Mouse (Mus musculus) heart, adult 2 months (tissue): Measurements from ENCODE around the gene Pcbp4. TPM values are rescaled to one million over a fixed set of nuclear protein-coding genes. Genes with fewer than 3 reads are reported as not detected.
"Not testable (repeated sequence)": the region's sequence is repeated elsewhere in the genome, so short reads cannot be mapped to it uniquely, and the experiment has no call there.

Experiments used
- DNase-seq, 2 experiments: peaks; one replicate each; pipeline ENCODE4 v3.0.0; 2021
- H3K27ac ChIP-seq: fragments of 200-600 bp; 2 replicates; pipeline ENCODE4 v1.8.1; 2022
- H3K27me3 ChIP-seq: fragments of 200-500 bp; 2 replicates; pipeline ENCODE4 v1.6.1; 2012; ENCODE audit warnings: mild to moderate bottlenecking, low read length, inconsistent platforms, mixed read lengths; ENCODE audit not compliant: control insufficient read depth, insufficient read depth
- H3K36me3 ChIP-seq: fragments of 200-500 bp; 2 replicates; pipeline ENCODE4 v1.6.1; 2012; ENCODE audit warnings: low read length, inconsistent platforms; ENCODE audit not compliant: control insufficient read depth, insufficient read depth
- H3K4me1 ChIP-seq: fragments of 200-500 bp; 2 replicates; pipeline ENCODE4 v1.6.1; 2011; ENCODE audit warnings: low read length; ENCODE audit not compliant: control insufficient read depth, insufficient read depth
- H3K4me3 ChIP-seq: fragments of 200-600 bp; 2 replicates; pipeline ENCODE4 v1.8.1; 2022
- H3K79me2 ChIP-seq: fragments of 200-500 bp; replicated peaks from 2 replicates; pipeline ENCODE4 v1.6.1; 2012; ENCODE audit warnings: mild to moderate bottlenecking, inconsistent platforms, low read length, moderate library complexity, mixed read lengths; ENCODE audit not compliant: control insufficient read depth, insufficient read depth
- H3K9ac ChIP-seq: fragments of 200-500 bp; 2 replicates; pipeline ENCODE4 v1.6.1; 2012; ENCODE audit warnings: low read depth, mild to moderate bottlenecking, control low read depth, inconsistent platforms, low read length, mixed read lengths
- CTCF ChIP-seq: fragments of 200-600 bp; IDR thresholded peaks from 2 replicates; pipeline ENCODE4 v1.8.1; 2022; ENCODE audit warnings: antibody characterized with exemption, mild to moderate bottlenecking, moderate library complexity
- EP300 ChIP-seq: fragments of 200-500 bp; IDR thresholded peaks from 2 replicates; pipeline ENCODE4 v1.6.1; 2011; ENCODE audit warnings: low read depth, low read length, control low read depth; ENCODE audit not compliant: insufficient read depth
- POLR2A ChIP-seq: fragments of 200-500 bp; IDR thresholded peaks from 2 replicates; pipeline ENCODE4 v1.6.1; 2011; ENCODE audit warnings: mild to moderate bottlenecking, low read depth, low read length, control low read depth; ENCODE audit not compliant: insufficient read depth
- WGBS: fragments of 180-500 bp; shearing (Covaris S2); methylation state at CpG from one replicate; pipeline ENCODE4 v1.1.7; 2018; 5-methylcytosine and 5-hydroxymethylcytosine counted together
- intact Hi-C: fragments of 180-260 bp; cut with DNase I; formaldehyde crosslinking; loops from one replicate; pipeline ENCODE4 v1.15.1; 2025
- polyA plus RNA-seq: library from polyadenylated mRNA; depleted of rRNA; stranded (reverse); fragments of >200 nt; gene quantifications from 2 replicates; pipeline ENCODE4 v1.2.3, GENCODE M21; 2012
- total RNA-seq, 2 experiments: library from RNA; stranded (reverse); gene quantifications; 2 replicates each; pipeline ENCODE4 v1.2.3; 2021

The Pcbp4 gene
- total and polyA plus RNA-seq, 3 experiments, result 70.0 to 92.8 (median 74.6) TPM

GRCm38 (mm10) chr9:106481075-106481474 lies 28.0 kb downstream of the Pcbp4 start:
- Histone ChIP-seq H3K27me3 (no peaks in the 10 kb centered on the region), H3K27ac (no peak overlapping the region), H3K36me3 (no peaks in the 10 kb centered on the region), H3K4me1 (peaks cover 7% of the 10 kb centered on the region), H3K79me2 (no peaks in the 10 kb centered on the region), H3K9ac (no peak overlapping the region), H3K4me3 (no peak overlapping the region)
- intact Hi-C loops, result no loop called here
- DNase-seq, result peak in 1 of 2 experiments; percentile 12
- TF ChIP-seq EP300, result no peak
- no peak for TF ChIP-seq POLR2A
- TF ChIP-seq CTCF, result no peak
- 86% methylated on average over 15 of the region's 15 CpGs for WGBS

- H3K9ac ChIP-seq, result no peak overlapping the region
- H3K27ac ChIP-seq, result no peak overlapping the region
- 88% methylated on average over 13 of the region's 13 CpGs for WGBS
- no peaks in the 10 kb centered on the region for H3K36me3 ChIP-seq
- no peak overlapping the region for H3K4me3 ChIP-seq
- H3K27me3 ChIP-seq, result no peaks in the 10 kb centered on the region
- DNase-seq, result peak in 1 of 2 experiments; percentile 9
- TF ChIP-seq EP300 (no peak), POLR2A (no peak), CTCF (no peak)
- intact Hi-C loops, result no loop called here
- H3K4me1 ChIP-seq, result peaks cover 5% of the 10 kb centered on the region; the same call in 1 of the 2 replicates
- no peaks in the 10 kb centered on the region for H3K79me2 ChIP-seq
Measured at GRCm38 (mm10) chr9:106481676-106482075, 28.6 kb downstream of the Pcbp4 start.

GRCm38 (mm10) chr9:106482578-106483115 lies 29.6 kb downstream of the Pcbp4 start:
- no peaks in the 10 kb centered on the region for H3K36me3 ChIP-seq
- no peak overlapping the region for H3K9ac ChIP-seq
- peaks cover 5% of the 10 kb centered on the region; the same call in 1 of the 2 replicates for H3K4me1 ChIP-seq
- DNase-seq, result peak in 1 of 2 experiments; percentile 14
- no peak overlapping the region for H3K27ac ChIP-seq
- intact Hi-C loops, result no loop called here
- no peak overlapping the region for H3K4me3 ChIP-seq
- no peaks in the 10 kb centered on the region for H3K79me2 ChIP-seq
- TF ChIP-seq EP300 (no peak), POLR2A (no peak), CTCF (no peak)
- no peaks in the 10 kb centered on the region for H3K27me3 ChIP-seq
- 85% methylated on average over 17 of the region's 17 CpGs for WGBS

GRCm38 (mm10) chr9:106483136-106483535 lies 30.0 kb downstream of the Pcbp4 start:
- no peaks in the 10 kb centered on the region for H3K27me3 ChIP-seq
- intact Hi-C loops, result no loop called here
- peak in 1 of 2 experiments; percentile 12 for DNase-seq
- no peak overlapping the region for H3K4me3 ChIP-seq
- peaks cover under 1% of the 10 kb centered on the region; the same call in 1 of the 2 replicates for H3K4me1 ChIP-seq
- no peaks in the 10 kb centered on the region for H3K36me3 ChIP-seq
- TF ChIP-seq EP300 (no peak), POLR2A (no peak), CTCF (no peak)
- no peak overlapping the region for H3K27ac ChIP-seq
- H3K9ac ChIP-seq, result no peak overlapping the region
- WGBS, result 94% methylated on average over 10 of the region's 10 CpGs
- no peaks in the 10 kb centered on the region for H3K79me2 ChIP-seq

- H3K27ac ChIP-seq, result no peak overlapping the region
- no peak for TF ChIP-seq CTCF
- no peak for TF ChIP-seq EP300
- no peak for TF ChIP-seq POLR2A
- H3K79me2 ChIP-seq, result no peaks in the 10 kb centered on the region
- peak in 1 of 2 experiments; percentile 11 for DNase-seq
- H3K27me3 ChIP-seq, result no peaks in the 10 kb centered on the region
- WGBS, result 87% methylated on average over 17 of the region's 17 CpGs
- intact Hi-C loops, result no loop called here
- no peak overlapping the region for H3K4me3 ChIP-seq
- no peaks in the 10 kb centered on the region for H3K36me3 ChIP-seq
- H3K9ac ChIP-seq, result no peak overlapping the region
- H3K4me1 ChIP-seq, result no peaks in the 10 kb centered on the region
Measured at GRCm38 (mm10) chr9:106483606-106484005, 30.5 kb downstream of the Pcbp4 start.

- no peak overlapping the region for H3K4me3 ChIP-seq
- H3K27ac ChIP-seq, result no peak overlapping the region
- H3K4me1 ChIP-seq, result no peaks in the 10 kb centered on the region
- 91% methylated on average over 10 of the region's 10 CpGs for WGBS
- H3K79me2 ChIP-seq, result no peaks in the 10 kb centered on the region
- intact Hi-C loops, result no loop called here
- H3K27me3 ChIP-seq, result no peaks in the 10 kb centered on the region
- H3K9ac ChIP-seq, result no peak overlapping the region
- no peaks in the 10 kb centered on the region for H3K36me3 ChIP-seq
- no peak for DNase-seq
- TF ChIP-seq CTCF (no peak), POLR2A (no peak), EP300 (no peak)
Measured at GRCm38 (mm10) chr9:106485076-106485475, 32.0 kb downstream of the Pcbp4 start.

GRCm38 (mm10) chr9:106487602-106488001 lies 34.5 kb downstream of the Pcbp4 start:
- H3K4me3 ChIP-seq, H3K27ac ChIP-seq, DNase-seq, H3K4me1 ChIP-seq, H3K27me3 ChIP-seq, H3K79me2 ChIP-seq, intact Hi-C loops, H3K9ac ChIP-seq, H3K36me3 ChIP-seq: not testable (repeated sequence)
- 80% methylated on average over 6 of the region's 6 CpGs for WGBS
